Mouse (Mus musculus) neural tube, embryonic 12.5 days (tissue): ENCODE data around the gene Gm11563. TPM values are rescaled to one million over a fixed set of nuclear protein-coding genes. Genes with fewer than 3 reads are reported as not detected.
"Not testable (repeated sequence)": the region's sequence is repeated elsewhere in the genome, so short reads cannot be mapped to it uniquely, and the experiment has no call there.

ENCODE experiments used
- ATAC-seq: fragments of 200-750 bp; cut with Nextera tagmentation; 2 replicates; pipeline ENCODE4 v1.8.0; 2017; ENCODE audit warnings: low read depth, mild to moderate bottlenecking, moderate TSS enrichment, moderate library complexity; ENCODE audit not compliant: low FRiP score
- H3K27ac ChIP-seq: fragments of 300-500 bp; sonication (generic); 2 replicates; pipeline ENCODE4 v1.5.1; 2016
- H3K27me3 ChIP-seq: fragments of 300-500 bp; sonication (generic); replicated peaks from 2 replicates; pipeline ENCODE4 v1.6.1; 2016; ENCODE audit warnings: mild to moderate bottlenecking
- H3K36me3 ChIP-seq: fragments of 300-500 bp; sonication (generic); 2 replicates; pipeline ENCODE4 v1.6.1; 2016; ENCODE audit warnings: mild to moderate bottlenecking
- H3K4me1 ChIP-seq: fragments of 300-500 bp; sonication (generic); 2 replicates; pipeline ENCODE4 v1.6.1; 2016
- H3K4me2 ChIP-seq: fragments of 300-500 bp; sonication (generic); replicated peaks from 2 replicates; pipeline ENCODE4 v1.6.1; 2016; ENCODE audit warnings: mild to moderate bottlenecking
- H3K4me3 ChIP-seq: fragments of 300-500 bp; sonication (generic); 2 replicates; pipeline ENCODE4 v1.5.1; 2016
- H3K9ac ChIP-seq: fragments of 300-500 bp; sonication (generic); 2 replicates; pipeline ENCODE4 v1.6.1; 2016; ENCODE audit warnings: mild to moderate bottlenecking
- H3K9me3 ChIP-seq: fragments of 300-500 bp; sonication (generic); 2 replicates; pipeline ENCODE4 v1.6.1; 2016; ENCODE audit warnings: mild to moderate bottlenecking
- WGBS: fragments of 180-500 bp; shearing (Covaris S2); methylation state at CpG from one replicate; pipeline ENCODE4 v1.1.7; 2016; 5-methylcytosine and 5-hydroxymethylcytosine counted together
- polyA plus RNA-seq: library from polyadenylated mRNA; unstranded; fragments of >200 nt; fragmentation: Nextera tagmentation; extraction: Ambion mirVana; gene quantifications from 2 replicates; pipeline ENCODE4 v1.2.1, GENCODE M21; 2016

The Gm11563 gene
- polyA plus RNA-seq, 1 experiment from 2014 or later, result not detected

- H3K4me3 ChIP-seq, result no peak overlapping the region
- H3K4me2 ChIP-seq, result no peak overlapping the region
- H3K27me3 ChIP-seq, result no peaks in the 10 kb centered on the region
- H3K9ac ChIP-seq, result no peak overlapping the region
- ATAC-seq, result no peak
- H3K27ac ChIP-seq, result no peak overlapping the region
- no peaks in the 10 kb centered on the region for H3K9me3 ChIP-seq
- H3K4me1 ChIP-seq, result no peaks in the 10 kb centered on the region
- H3K36me3 ChIP-seq, result no peaks in the 10 kb centered on the region
- WGBS, result 73% methylated on average over 1 of the region's 1 CpGs
Observed at GRCm38 (mm10) chr11:99637086-99637485, 21.7 kb downstream of the Gm11563 start.

GRCm38 (mm10) chr11:99634653-99635134, 24.1 kb downstream of the Gm11563 start, which contains the start of gene Krtap4-2:
Gene Krtap4-2, minus strand, starts transcription at chr11:99635084.
- Histone ChIP-seq H3K27ac (no peak within 1 kb of the TSS), H3K27me3 (no peaks in the 10 kb centered on the region), H3K36me3 (no peaks in the 10 kb centered on the region), H3K4me3 (no peak within 1 kb of the TSS), H3K4me2 (no peak within 1 kb of the TSS), H3K9me3 (no peaks in the 10 kb centered on the region), H3K4me1 (no peaks in the 10 kb centered on the region), H3K9ac (no peak within 1 kb of the TSS)
- WGBS, result 32% methylated on average over 8 of the region's 8 CpGs
- no peak for ATAC-seq

- no peak overlapping the region for H3K27ac ChIP-seq
- H3K9ac ChIP-seq, result no peak overlapping the region
- 81% methylated on average over 2 of the region's 2 CpGs for WGBS
- no peak overlapping the region for H3K4me2 ChIP-seq
- no peaks in the 10 kb centered on the region for H3K9me3 ChIP-seq
- H3K27me3 ChIP-seq, result no peaks in the 10 kb centered on the region
- H3K4me3 ChIP-seq, result no peak overlapping the region
- ATAC-seq, result no peak
- H3K4me1 ChIP-seq, result no peaks in the 10 kb centered on the region
- no peaks in the 10 kb centered on the region for H3K36me3 ChIP-seq
Observed at GRCm38 (mm10) chr11:99633293-99633692, 25.5 kb downstream of the Gm11563 start.

GRCm38 (mm10) chr11:99630890-99631289, 27.9 kb downstream of the Gm11563 start:
- no peaks in the 10 kb centered on the region for H3K4me1 ChIP-seq
- 86% methylated on average over 3 of the region's 3 CpGs for WGBS

GRCm38 (mm10) chr11:99628138-99628537, 30.6 kb downstream of the Gm11563 start, which contains the start of gene Krtap4-1:
Gene Krtap4-1, minus strand, starts transcription at chr11:99628238.
- H3K36me3 ChIP-seq, result no peaks in the 10 kb centered on the region
- H3K27me3 ChIP-seq, result no peaks in the 10 kb centered on the region
- H3K9me3 ChIP-seq, result no peaks in the 10 kb centered on the region
- H3K27ac ChIP-seq, result no peak within 1 kb of the TSS
- no peak within 1 kb of the TSS for H3K9ac ChIP-seq
- 88% methylated on average over 4 of the region's 4 CpGs for WGBS
- no peaks in the 10 kb centered on the region for H3K4me1 ChIP-seq
- no peak for ATAC-seq
- no peak within 1 kb of the TSS for H3K4me3 ChIP-seq
- H3K4me2 ChIP-seq, result no peak within 1 kb of the TSS

More at GRCm38 (mm10) chr11:99630890-99631289, 27.9 kb downstream of the Gm11563 start:
- Histone ChIP-seq H3K27ac (no peak overlapping the region), H3K4me3 (no peak overlapping the region), H3K9ac (no peak overlapping the region), H3K36me3 (no peaks in the 10 kb centered on the region), H3K4me2 (no peak overlapping the region), H3K9me3 (no peaks in the 10 kb centered on the region), H3K27me3 (no peaks in the 10 kb centered on the region)
- ATAC-seq, result no peak

- Histone ChIP-seq H3K27ac (no peak within 1 kb of the TSS), H3K9ac (no peak within 1 kb of the TSS), H3K4me2 (no peak within 1 kb of the TSS), H3K27me3 (no peaks in the 10 kb centered on the region), H3K4me1 (no peaks in the 10 kb centered on the region), H3K4me3 (no peak within 1 kb of the TSS), H3K36me3 (no peaks in the 10 kb centered on the region), H3K9me3 (no peaks in the 10 kb centered on the region)
- WGBS, result 97% methylated on average over 2 of the region's 2 CpGs
- no peak for ATAC-seq
Observed at GRCm38 (mm10) chr11:99620335-99620734, 38.4 kb downstream of the Gm11563 start, which contains the start of gene Gm11562. Gene Gm11562, minus strand, starts transcription at chr11:99620435.

- H3K27me3 ChIP-seq, result no peaks in the 10 kb centered on the region
Observed at GRCm38 (mm10) chr11:99614796-99615363, 43.9 kb downstream of the Gm11563 start, which contains the start of gene Krtap2-4. Gene Krtap2-4, minus strand, starts transcription at chr11:99614846.

GRCm38 (mm10) chr11:99610089-99610488, 48.7 kb downstream of the Gm11563 start, which contains the start of gene Gm11937:
Gene Gm11937, minus strand, starts transcription at chr11:99610189.
- not testable (repeated sequence) for H3K9me3 ChIP-seq, H3K27me3 ChIP-seq, H3K4me2 ChIP-seq, H3K36me3 ChIP-seq, H3K4me1 ChIP-seq, H3K9ac ChIP-seq, ATAC-seq, H3K27ac ChIP-seq, H3K4me3 ChIP-seq
- WGBS, result 73% methylated on average over 1 of the region's 2 CpGs

More at GRCm38 (mm10) chr11:99614796-99615363, 43.9 kb downstream of the Gm11563 start, which contains the start of gene Krtap2-4:
- no peaks in the 10 kb centered on the region for H3K4me1 ChIP-seq
- H3K4me3 ChIP-seq, result no peak within 1 kb of the TSS
- H3K4me2 ChIP-seq, result no peak within 1 kb of the TSS
- H3K36me3 ChIP-seq, result no peaks in the 10 kb centered on the region
- ATAC-seq, result no peak
- 85% methylated on average over 3 of the region's 3 CpGs for WGBS
- no peak within 1 kb of the TSS for H3K27ac ChIP-seq
- no peaks in the 10 kb centered on the region for H3K9me3 ChIP-seq
- no peak within 1 kb of the TSS for H3K9ac ChIP-seq

- Histone ChIP-seq H3K27me3 (no peaks in the 10 kb centered on the region), H3K9me3 (no peaks in the 10 kb centered on the region), H3K4me3 (no peak overlapping the region), H3K4me1 (no peaks in the 10 kb centered on the region), H3K9ac (no peak overlapping the region), H3K36me3 (no peaks in the 10 kb centered on the region), H3K4me2 (no peak overlapping the region), H3K27ac (no peak overlapping the region)
- ATAC-seq, result no peak
- 69% methylated on average over 1 of the region's 1 CpGs for WGBS
Observed at GRCm38 (mm10) chr11:99609126-99609525, 49.6 kb downstream of the Gm11563 start.

Other genes with a start within 250 kb of the Gm11563 start
- not detected in 2 replicates for gene Krt12, start 236.7 kb downstream of the Gm11563 start, polyA plus RNA-seq
- gene Krt20, start 220.8 kb downstream of the Gm11563 start, polyA plus RNA-seq, result 0.20 and 0.38 TPM in 2 replicates
- gene Krt23, start 165.8 kb downstream of the Gm11563 start, polyA plus RNA-seq, result not detected in 2 replicates
- gene Krt39, start 137.6 kb downstream of the Gm11563 start, polyA plus RNA-seq, result not detected in 2 replicates
- not detected in 2 replicates for gene Krt40, start 115.8 kb downstream of the Gm11563 start, polyA plus RNA-seq
- gene Krtap3-3, start 108.1 kb downstream of the Gm11563 start, polyA plus RNA-seq, result not detected in 2 replicates
- not detected in 2 replicates for gene Krtap3-2, start 102.1 kb downstream of the Gm11563 start, polyA plus RNA-seq
- not detected in 2 replicates for gene Gm11939, start 99.5 kb downstream of the Gm11563 start, polyA plus RNA-seq
- gene Krtap3-1, start 92.3 kb downstream of the Gm11563 start, polyA plus RNA-seq, result not detected in 2 replicates
- not detected in 2 replicates for gene Krtap1-5, start 77.9 kb downstream of the Gm11563 start, polyA plus RNA-seq
- gene Krtap1-4, start 75.3 kb downstream of the Gm11563 start, polyA plus RNA-seq, result not detected in 2 replicates
- gene Krtap1-3, start 67.6 kb downstream of the Gm11563 start, polyA plus RNA-seq, result not detected in 2 replicates
- gene Krtap9-3, start 60.9 kb downstream of the Gm11563 start, polyA plus RNA-seq, result not detected in 2 replicates
- gene Gm11938, start 55.7 kb downstream of the Gm11563 start, polyA plus RNA-seq, result not detected in 2 replicates
- not detected in 2 replicates for gene Gm11937, start 48.8 kb downstream of the Gm11563 start, polyA plus RNA-seq
- gene Krtap2-4, start 44.1 kb downstream of the Gm11563 start, polyA plus RNA-seq, result not detected in 2 replicates
- not detected in 2 replicates for gene Gm11562, start 38.5 kb downstream of the Gm11563 start, polyA plus RNA-seq
- gene Krtap4-1, start 30.7 kb downstream of the Gm11563 start, polyA plus RNA-seq, result not detected in 2 replicates
- gene Krtap4-2, start 23.9 kb downstream of the Gm11563 start, polyA plus RNA-seq, result not detected in 2 replicates
- gene Krtap4-7, start 14.9 kb downstream of the Gm11563 start, polyA plus RNA-seq, result not detected in 2 replicates
- gene Gm11555, start 8.7 kb downstream of the Gm11563 start, polyA plus RNA-seq, result not detected in 2 replicates
- gene Krtap4-6, start 7.0 kb upstream of the Gm11563 start, polyA plus RNA-seq, result not detected in 2 replicates
- not detected in 2 replicates for gene Gm14190, start 31.8 kb upstream of the Gm11563 start, polyA plus RNA-seq
- not detected in 2 replicates for gene Gm14180, start 75.3 kb upstream of the Gm11563 start, polyA plus RNA-seq
- gene Gm11595, start 114.0 kb upstream of the Gm11563 start, polyA plus RNA-seq, result not detected in 2 replicates
- gene Krtap4-8, start 121.7 kb upstream of the Gm11563 start, polyA plus RNA-seq, result not detected in 2 replicates
- gene Krtap4-9, start 126.2 kb upstream of the Gm11563 start, polyA plus RNA-seq, result not detected in 2 replicates
- gene Gm11596, start 134.5 kb upstream of the Gm11563 start, polyA plus RNA-seq, result not detected in 2 replicates
- gene Gm11569, start 140.0 kb upstream of the Gm11563 start, polyA plus RNA-seq, result not detected in 2 replicates
- not detected in 2 replicates for gene Gm11554, start 145.5 kb upstream of the Gm11563 start, polyA plus RNA-seq
- not detected in 2 replicates for gene Krtap4-13, start 150.9 kb upstream of the Gm11563 start, polyA plus RNA-seq
- gene Gm11564, start 156.7 kb upstream of the Gm11563 start, polyA plus RNA-seq, result not detected in 2 replicates
- gene 2300003K06Rik, start 179.1 kb upstream of the Gm11563 start, polyA plus RNA-seq, result not detected in 2 replicates
- not detected in 2 replicates for gene Krtap4-16, start 192.6 kb upstream of the Gm11563 start, polyA plus RNA-seq
- not detected in 2 replicates for gene Gm11568, start 199.0 kb upstream of the Gm11563 start, polyA plus RNA-seq
- gene Gm11559, start 205.5 kb upstream of the Gm11563 start, polyA plus RNA-seq, result not detected in 2 replicates
- not detected in 2 replicates for gene Krtap9-1, start 214.4 kb upstream of the Gm11563 start, polyA plus RNA-seq
- not detected in 2 replicates for gene Gm11567, start 220.2 kb upstream of the Gm11563 start, polyA plus RNA-seq
- not detected in 2 replicates for gene Krtap31-1, start 249.0 kb upstream of the Gm11563 start, polyA plus RNA-seq